Mouse (Mus musculus) NIH3T3 (cell line): ENCODE measurements around the gene Mcu.
A peak's percentile ranks its signal among the peaks of the same experiment; 100 is the strongest.

Experiments
- DNase-seq: peaks from one replicate; pipeline ENCODE4 v3.0.0-alpha.2; 2012; ENCODE audit warnings: low read depth

The Mcu gene

GRCm38 (mm10) chr10:59616522-59616921, at the start of gene Mcu:
Gene Mcu, minus strand, starts transcription at chr10:59616692.
- DNase-seq, result peak; percentile 97

- no peak for DNase-seq
These were observed 49.2 kb upstream of the Mcu start for GRCm38 (mm10) chr10:59665503-59666291.

- DNase-seq, result no peak
These were observed 48.3 kb upstream of the Mcu start for GRCm38 (mm10) chr10:59664765-59665164.

- no peak for DNase-seq
These were observed 40.3 kb upstream of the Mcu start for GRCm38 (mm10) chr10:59656799-59657198.

- DNase-seq, result no peak
These were observed 30.4 kb upstream of the Mcu start for GRCm38 (mm10) chr10:59646821-59647378.

- DNase-seq, result no peak
These were observed 28.7 kb upstream of the Mcu start for GRCm38 (mm10) chr10:59645153-59645552.

GRCm38 (mm10) chr10:59644710-59645109, 28.2 kb upstream of the Mcu start:
- no peak for DNase-seq

- DNase-seq, result no peak
These were observed 27.2 kb upstream of the Mcu start for GRCm38 (mm10) chr10:59643645-59644044.

GRCm38 (mm10) chr10:59642659-59643377, 26.3 kb upstream of the Mcu start:
- peak; percentile 85 for DNase-seq

GRCm38 (mm10) chr10:59638576-59638975, 22.1 kb upstream of the Mcu start:
- peak; percentile 83 for DNase-seq

GRCm38 (mm10) chr10:59637596-59638124, 21.2 kb upstream of the Mcu start:
- peak; percentile 60 for DNase-seq

- DNase-seq, result peak; percentile 88
These were observed 20.4 kb upstream of the Mcu start for GRCm38 (mm10) chr10:59636751-59637533.

- peak; percentile 28 for DNase-seq
These were observed 19.6 kb upstream of the Mcu start for GRCm38 (mm10) chr10:59636048-59636447.

- no peak for DNase-seq
These were observed 13.0 kb upstream of the Mcu start for GRCm38 (mm10) chr10:59629506-59629782.

- no peak for DNase-seq
These were observed 12.4 kb upstream of the Mcu start for GRCm38 (mm10) chr10:59628641-59629505.

- DNase-seq, result no peak
These were observed 7.0 kb upstream of the Mcu start for GRCm38 (mm10) chr10:59623496-59623895.

- DNase-seq, result no peak
These were observed 4.9 kb upstream of the Mcu start for GRCm38 (mm10) chr10:59621355-59621754.

- no peak for DNase-seq
These were observed 1.3 kb upstream of the Mcu start for GRCm38 (mm10) chr10:59617776-59618175.

- DNase-seq, result peak; percentile 73
These were observed 441 bp downstream of the Mcu start, which contains the start of gene Gm10322 for GRCm38 (mm10) chr10:59615981-59616520. Gene Gm10322, plus strand, starts transcription at chr10:59616063.

GRCm38 (mm10) chr10:59615411-59615810, 1.1 kb downstream of the Mcu start:
- no peak for DNase-seq

GRCm38 (mm10) chr10:59614141-59614540, 2.4 kb downstream of the Mcu start:
- no peak for DNase-seq
